Mouse (Mus musculus): ENCODE measurements around the gene Ubac2.

DNA sequence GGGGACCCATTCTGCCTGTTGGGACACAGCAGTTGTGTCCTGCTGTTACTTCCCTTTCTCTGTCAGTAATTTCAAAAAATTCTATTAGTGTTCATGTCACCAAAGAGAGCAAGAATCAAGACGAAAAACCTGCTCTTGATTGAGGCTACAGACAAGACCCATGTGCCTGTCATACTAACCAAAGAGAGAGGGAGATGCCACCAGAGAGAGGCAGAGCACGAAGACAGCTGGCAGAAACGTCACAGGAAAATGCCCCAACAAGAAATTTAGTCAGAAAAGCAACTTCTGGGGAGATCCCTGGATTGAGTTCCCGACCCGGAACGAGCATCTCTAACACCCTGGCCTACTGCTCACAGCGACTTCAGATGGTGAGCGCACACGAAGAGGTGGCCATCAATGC is 170.4 kb downstream of the Ubac2 start:
- TF ChIP-seq TAL1 (IDR thresholded peaks at IDR 0.05; ENCODE audit: low read length): no peak
- no peak for TF ChIP-seq GATA1 (IDR thresholded peaks at IDR 0.05; ENCODE audit: low read length)
